Mouse (Mus musculus) thymus, adult 2 months (tissue): ENCODE measurements around the gene Gar1.

Source experiments
- CTCF ChIP-seq: fragments of 200-500 bp; IDR thresholded peaks from 2 replicates; pipeline ENCODE4 v1.5.1; 2012; ENCODE audit warnings: mild to moderate bottlenecking, control low read depth, low read length, moderate library complexity, borderline replicate concordance; ENCODE audit not compliant: control insufficient read depth, poor library complexity, insufficient read depth; ENCODE audit errors: extremely low read depth
- POLR2A ChIP-seq: fragments of 200-500 bp; IDR thresholded peaks from 2 replicates; pipeline ENCODE4 v1.6.1; 2012; ENCODE audit warnings: mild to moderate bottlenecking, low read length, control low read depth, moderate library complexity; ENCODE audit not compliant: control insufficient read depth, poor library complexity, insufficient read depth; ENCODE audit errors: extremely low read depth

- TF ChIP-seq CTCF (no peak), POLR2A (no peak)
These were observed 9.5 kb downstream of the Gar1 start for GRCm38 (mm10) chr3:129821736-129822135.
